Mouse (Mus musculus) C2C12 (cell line): ENCODE data around the gene C9. TPM values are rescaled to one million over a fixed set of nuclear protein-coding genes. Genes with fewer than 3 reads are reported as not detected.

Source experiments
- H3K27me3 ChIP-seq: one replicate; pipeline ENCODE4 v1.6.1; 2011; ENCODE audit not compliant: control insufficient read depth, insufficient read depth, insufficient read length
- H3K36me3 ChIP-seq: one replicate; pipeline ENCODE4 v1.6.1; 2011; ENCODE audit not compliant: control insufficient read depth, insufficient read depth
- H3K4me3 ChIP-seq: one replicate; pipeline ENCODE4 v1.5.1; 2011; ENCODE audit warnings: mild to moderate bottlenecking, control low read depth; ENCODE audit not compliant: poor library complexity, insufficient read depth, severe bottlenecking
- H3K79me2 ChIP-seq: one replicate; pipeline ENCODE4 v1.6.1; 2011; ENCODE audit not compliant: control insufficient read depth, insufficient read depth
- H3K79me3 ChIP-seq: one replicate; pipeline ENCODE4 v1.6.1; 2011; ENCODE audit warnings: low read depth, control low read depth
- H3ac ChIP-seq: one replicate; pipeline ENCODE3; 2011; ENCODE audit warnings: low read depth; ENCODE audit not compliant: control insufficient read depth, insufficient read length
- CEBPB ChIP-seq: IDR thresholded peaks from one replicate; pipeline ENCODE4 v1.6.1; 2011; ENCODE audit warnings: low read depth, mild to moderate bottlenecking, control low read depth, moderate library complexity
- CTCF ChIP-seq: IDR thresholded peaks from one replicate; pipeline ENCODE4 v1.5.1; 2011; ENCODE audit not compliant: control insufficient read depth, insufficient read depth, insufficient read length
- FOSL1 ChIP-seq: IDR thresholded peaks from one replicate; pipeline ENCODE4 v1.8.0; 2011; ENCODE audit warnings: mild to moderate bottlenecking, low read length; ENCODE audit not compliant: poor library complexity, insufficient read depth, severe bottlenecking
- MAX ChIP-seq: IDR thresholded peaks from one replicate; pipeline ENCODE4 v1.6.1; 2011; ENCODE audit warnings: mild to moderate bottlenecking, control low read depth
- MYOD1 ChIP-seq: IDR thresholded peaks from one replicate; pipeline ENCODE4 v1.6.1; 2011; ENCODE audit warnings: low read depth; ENCODE audit not compliant: control insufficient read depth, insufficient read length
- MYOG ChIP-seq: IDR thresholded peaks from one replicate; pipeline ENCODE4 v1.6.1; 2011; ENCODE audit not compliant: control insufficient read depth, insufficient read length; ENCODE audit errors: extremely low read depth
- USF1 ChIP-seq: IDR thresholded peaks from one replicate; pipeline ENCODE4 v1.6.1; 2011; ENCODE audit warnings: low read depth, mild to moderate bottlenecking, control low read depth, moderate library complexity
- long read RNA-seq, 2 experiments: library from polyadenylated mRNA; unstranded; transcript quantifications; one replicate each; pipeline ENCODE4 v2.0.0; 2019 to 2020
- polyA plus RNA-seq: library from polyadenylated mRNA; unstranded; fragments of >200 nt; fragmentation: generic; extraction: Trizol; gene quantifications from one replicate; pipeline ENCODE4 v1.2.1, GENCODE M21; 2012; ENCODE audit warnings: missing spikeins

The C9 gene
- not detected for polyA plus RNA-seq
- long read RNA-seq, experiment 1, partial matches to known transcripts, result 1 of 1 reads
- long read RNA-seq, experiment 1, other reads (novel, unspliced or antisense), result 0 of 1 reads
- long read RNA-seq, experiment 2, result 0 reads

DNA sequence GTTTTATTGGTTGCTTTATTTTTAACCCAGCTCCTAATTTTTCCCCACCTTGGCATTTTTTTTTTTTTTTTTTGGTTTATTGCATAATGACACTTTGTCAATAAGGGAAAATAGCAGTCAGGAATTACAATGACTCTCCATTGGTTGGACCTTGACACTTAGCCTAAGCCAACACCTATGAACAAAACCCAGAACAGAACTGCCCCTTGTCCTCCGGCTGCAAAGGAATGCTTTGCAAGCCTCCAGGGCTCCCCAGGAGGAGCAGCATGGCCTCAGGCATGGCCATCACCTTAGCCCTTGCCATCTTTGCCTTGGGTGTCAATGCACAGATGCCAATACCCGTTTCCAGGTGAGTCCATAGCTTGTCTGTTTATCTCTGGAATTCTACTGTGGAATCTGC, at the start of gene C9:
Gene C9 (plus strand): TSS at position 193 of the 400 bp plus-strand sequence.
- H3K79me3 ChIP-seq, result no peaks in the 10 kb centered on the region
- H3K27me3 ChIP-seq, result no peaks in the 10 kb centered on the region
- no peaks in the 10 kb centered on the region for H3K36me3 ChIP-seq
- no peak within 1 kb of the TSS for H3ac ChIP-seq
- TF ChIP-seq USF1 (no peak), FOSL1 (no peak), MAX (no peak), MYOG (no peak), MYOD1 (no peak), CEBPB (no peak), CTCF (no peak)
- no peaks in the 10 kb centered on the region for H3K79me2 ChIP-seq
- no peak within 1 kb of the TSS for H3K4me3 ChIP-seq

- H3K79me2 ChIP-seq, result peaks cover 6% of the 10 kb centered on the region
- H3K79me3 ChIP-seq, result peaks cover 4% of the 10 kb centered on the region
- TF ChIP-seq FOSL1 (no peak), MYOG (no peak), MYOD1 (no peak), CEBPB (no peak), CTCF (no peak), USF1 (no peak)
- peaks cover 26% of the 10 kb centered on the region for H3K36me3 ChIP-seq
- H3ac ChIP-seq, result no peak overlapping the region
- H3K27me3 ChIP-seq, result no peaks in the 10 kb centered on the region
- H3K4me3 ChIP-seq, result no peak overlapping the region
Observed at GRCm38 (mm10) chr15:6398211-6398610, 46.9 kb upstream of the C9 start.

GRCm38 (mm10) chr15:6398881-6399280, 46.2 kb upstream of the C9 start:
- Histone ChIP-seq H3ac (no peak overlapping the region), H3K79me3 (peaks cover 4% of the 10 kb centered on the region), H3K4me3 (no peak overlapping the region), H3K79me2 (no peaks in the 10 kb centered on the region), H3K27me3 (no peaks in the 10 kb centered on the region), H3K36me3 (peaks cover 20% of the 10 kb centered on the region)
- TF ChIP-seq MYOG, result no peak
- TF ChIP-seq MAX, result no peak
- TF ChIP-seq MYOD1, result no peak
- no peak for TF ChIP-seq USF1

DNA sequence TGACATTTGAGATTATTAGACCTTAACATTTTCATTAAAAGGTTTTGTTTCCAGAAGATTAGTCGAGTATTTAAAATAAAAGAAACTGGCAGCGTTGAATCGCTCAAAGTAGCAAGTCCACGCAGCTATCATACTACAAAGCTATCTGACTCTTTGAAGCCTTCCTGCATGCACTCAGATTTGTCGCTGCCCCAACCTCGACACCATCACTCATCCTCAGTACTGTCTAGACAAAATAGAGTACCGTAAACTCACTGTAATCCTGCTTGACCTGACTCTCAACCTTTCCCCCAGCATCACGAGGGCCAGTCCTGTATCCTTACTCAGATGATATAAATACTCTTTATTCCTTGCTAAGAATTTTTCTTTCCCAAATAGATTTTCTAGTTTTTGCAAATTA, 45.0 kb upstream of the C9 start:
- no peak overlapping the region for H3K4me3 ChIP-seq
- H3K79me3 ChIP-seq, result peaks cover 4% of the 10 kb centered on the region
- no peaks in the 10 kb centered on the region for H3K79me2 ChIP-seq
- H3ac ChIP-seq, result no peak overlapping the region
- TF ChIP-seq CTCF, result no peak
- no peaks in the 10 kb centered on the region for H3K27me3 ChIP-seq
- H3K36me3 ChIP-seq, result peaks cover 19% of the 10 kb centered on the region

GRCm38 (mm10) chr15:6402433-6402832, 42.7 kb upstream of the C9 start:
- TF ChIP-seq MAX (no peak), MYOD1 (no peak), CTCF (no peak), CEBPB (no peak), MYOG (no peak), FOSL1 (no peak)

DNA sequence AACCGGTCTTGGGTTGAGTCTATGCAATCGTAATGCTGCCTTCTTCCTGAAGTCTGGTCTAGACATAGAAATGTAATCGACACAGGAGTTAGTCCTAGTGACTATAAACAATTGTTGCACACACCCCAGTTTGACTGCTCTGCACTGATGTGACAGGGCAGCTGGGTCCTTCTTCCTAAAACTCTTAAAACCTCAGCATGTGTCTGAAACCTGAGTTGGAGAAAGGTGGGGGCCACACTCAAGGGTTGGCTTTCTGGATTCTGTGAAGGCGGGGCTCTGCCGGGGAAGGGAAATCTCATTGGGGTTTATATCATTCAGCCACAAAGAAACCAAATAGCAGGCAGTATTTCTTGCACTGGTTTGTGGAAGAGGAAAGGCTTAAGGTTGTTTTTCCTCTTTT, 41.0 kb upstream of the C9 start:
- no peak overlapping the region for H3ac ChIP-seq
- no peaks in the 10 kb centered on the region for H3K27me3 ChIP-seq
- no peak overlapping the region for H3K4me3 ChIP-seq
- peaks cover 18% of the 10 kb centered on the region for H3K36me3 ChIP-seq
- peaks cover 5% of the 10 kb centered on the region for H3K79me3 ChIP-seq
- TF ChIP-seq MYOD1 (peak; percentile 92), MAX (no peak)
- H3K79me2 ChIP-seq, result peaks cover 31% of the 10 kb centered on the region

More at GRCm38 (mm10) chr15:6402433-6402832, 42.7 kb upstream of the C9 start:
- no peak overlapping the region for H3K4me3 ChIP-seq
- peaks cover 20% of the 10 kb centered on the region for H3K36me3 ChIP-seq
- peaks cover 16% of the 10 kb centered on the region for H3K79me2 ChIP-seq
- H3ac ChIP-seq, result no peak overlapping the region
- H3K27me3 ChIP-seq, result no peaks in the 10 kb centered on the region
- peaks cover 3% of the 10 kb centered on the region for H3K79me3 ChIP-seq
